Mouse (Mus musculus) gastrocnemius, postnatal 10 days (tissue): ENCODE data around the gene D630036H23Rik. TPM values are rescaled to one million over a fixed set of nuclear protein-coding genes. Genes with fewer than 3 reads are reported as not detected.
"Not testable (repeated sequence)": the region's sequence is repeated elsewhere in the genome, so short reads cannot be mapped to it uniquely, and the experiment has no call there.

Experiments
- DNase-seq: peaks from one replicate; pipeline ENCODE4 v3.0.0; 2021; ENCODE audit warnings: mixed read lengths
- long read RNA-seq, 2 experiments: library from polyadenylated mRNA; stranded (forward); transcript quantifications; one replicate each; pipeline ENCODE4 v2.0.0; 2021
- total RNA-seq, 2 experiments: library from RNA; stranded (reverse); gene quantifications; 2 replicates each; pipeline ENCODE4 v1.2.3; 2021

D630036H23Rik gene
- 1 to 10 TPM; 1.0 to 1.5 TPM for total RNA-seq
- long read RNA-seq, experiment 1, transcript D630036H23Rik-201 (1 exons, 940 nt), result major isoform, 5 of 5 reads
- long read RNA-seq, experiment 1, partial matches to known transcripts, result 0 of 5 reads
- long read RNA-seq, experiment 1, other reads (novel, unspliced or antisense), result 0 of 5 reads
- long read RNA-seq, experiment 2, partial matches to known transcripts, result 0 of 4 reads
- long read RNA-seq, experiment 2, other reads (novel, unspliced or antisense), result 0 of 4 reads

DNA sequence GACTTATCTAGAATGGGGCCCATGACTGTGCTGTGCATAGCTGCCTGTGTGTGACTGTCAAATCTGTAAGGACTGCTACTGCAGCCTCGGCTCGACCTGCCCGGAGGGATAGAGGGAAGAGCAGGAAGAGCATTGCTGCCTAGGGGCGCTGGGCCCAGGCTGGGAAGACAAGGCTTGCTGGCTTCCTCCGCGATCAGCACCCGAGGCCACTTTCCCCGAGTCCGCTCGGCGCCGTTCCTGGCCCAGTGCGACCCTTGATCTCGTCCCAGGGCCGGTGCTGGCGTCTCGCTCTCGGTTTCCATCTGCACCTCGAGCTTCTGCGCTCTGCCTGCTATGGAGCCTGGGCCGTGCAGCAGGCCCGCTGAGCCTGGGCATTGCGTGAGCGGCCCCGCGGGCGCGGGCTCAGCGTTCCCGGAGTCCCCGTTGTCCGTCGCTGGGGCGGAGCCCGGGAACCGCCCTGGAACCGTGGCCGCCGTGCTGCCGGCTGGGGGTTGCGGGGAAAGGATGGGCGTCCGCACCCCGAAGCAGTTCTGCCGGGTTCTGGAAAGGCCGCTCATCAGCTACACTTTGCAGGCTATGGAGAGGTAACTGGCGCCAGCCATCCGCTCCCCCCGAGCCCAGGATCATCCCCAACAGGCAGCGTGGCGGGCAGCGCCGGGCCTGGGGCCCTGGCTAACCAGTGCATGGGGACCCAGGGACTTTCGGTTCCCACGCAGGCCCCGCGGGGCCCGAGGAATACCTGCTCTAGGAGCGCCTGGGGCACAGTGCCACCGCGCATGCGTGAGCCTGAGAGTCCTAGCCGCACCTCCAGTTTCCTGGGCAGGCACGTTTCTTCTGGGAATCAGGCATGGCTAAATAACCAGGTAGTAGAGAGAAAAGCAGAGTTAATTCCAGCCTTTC, at the start of gene D630036H23Rik, which contains the start of gene Ispd:
TSS of gene D630036H23Rik (minus strand) at position 741 of the 900 bp plus-strand sequence.
TSS of gene Ispd (plus strand) at position 10 of the 900 bp plus-strand sequence.
- DNase-seq, result peak; percentile 81

- no peak for DNase-seq
Measured at GRCm38 (mm10) chr12:36426163-36427045, 44.4 kb upstream of the D630036H23Rik start.

- no peak for DNase-seq
Measured at GRCm38 (mm10) chr12:36425258-36425657, 43.3 kb upstream of the D630036H23Rik start.

- no peak for DNase-seq
Measured at GRCm38 (mm10) chr12:36423677-36424076, 41.7 kb upstream of the D630036H23Rik start.

DNA sequence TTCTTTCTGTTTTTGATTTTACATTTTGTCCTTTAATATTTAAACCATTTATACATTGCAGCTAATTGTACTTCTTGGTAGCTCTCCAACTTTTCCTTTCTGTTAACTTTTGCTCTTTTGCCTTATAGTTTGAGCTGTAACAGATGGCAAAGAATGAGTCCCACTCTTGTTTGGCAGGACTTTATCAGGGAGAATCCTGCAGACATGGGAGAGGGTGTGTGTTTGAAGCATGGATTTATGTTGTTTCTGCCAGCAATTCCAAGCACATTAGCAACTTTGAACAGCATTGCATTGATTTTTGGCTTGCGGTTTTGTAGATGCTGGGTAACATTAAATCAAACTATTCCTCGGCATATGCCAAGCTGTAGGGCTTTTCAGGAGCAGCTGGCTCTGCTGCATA, 13.1 kb upstream of the D630036H23Rik start:
- DNase-seq, result no peak

DNA sequence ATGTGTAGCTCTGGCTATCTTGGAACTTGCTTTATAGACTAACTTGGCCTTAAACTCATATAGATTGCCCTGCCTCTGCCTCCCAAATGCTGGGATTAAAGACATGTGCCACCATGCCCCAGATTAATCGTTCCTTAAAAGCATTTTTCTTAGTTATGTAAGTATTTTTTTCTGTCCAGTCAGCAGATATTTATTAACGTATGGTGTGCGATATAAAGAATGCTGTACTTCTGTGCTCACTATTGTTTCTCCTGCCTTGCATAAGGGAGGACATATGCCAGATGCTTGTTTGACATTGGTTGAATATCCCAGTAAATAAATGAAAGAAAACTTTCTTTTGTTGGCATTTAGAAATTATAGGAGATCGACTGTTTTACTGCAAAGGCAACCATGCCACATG, 5.0 kb upstream of the D630036H23Rik start:
- DNase-seq, result no peak

DNA sequence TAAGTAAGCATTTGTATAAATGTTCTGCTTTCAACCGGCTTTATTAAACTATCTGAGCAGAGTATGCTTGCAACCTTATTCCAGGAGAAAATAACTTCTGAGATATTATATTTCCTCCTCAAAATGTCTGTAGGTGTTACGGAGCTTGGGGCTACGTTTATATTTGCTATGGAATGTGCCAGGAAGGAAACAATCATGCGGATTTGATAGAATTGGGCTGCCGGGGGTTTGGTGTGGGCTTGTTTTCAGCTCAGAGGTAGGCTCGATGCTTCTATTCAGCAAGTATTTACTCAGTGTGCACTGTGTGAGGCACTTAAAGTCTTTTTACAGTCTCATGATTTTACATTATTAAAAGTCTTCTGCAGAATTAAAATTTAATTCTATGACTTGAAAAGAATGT, 3.4 kb upstream of the D630036H23Rik start:
- DNase-seq, result no peak

- no peak for DNase-seq
Measured at GRCm38 (mm10) chr12:36380806-36381205, 1.2 kb downstream of the D630036H23Rik start.

- DNase-seq, result no peak
Measured at GRCm38 (mm10) chr12:36380254-36380653, 1.7 kb downstream of the D630036H23Rik start.

- DNase-seq, result not testable (repeated sequence)
Measured at GRCm38 (mm10) chr12:36376391-36376790, 5.6 kb downstream of the D630036H23Rik start.

DNA sequence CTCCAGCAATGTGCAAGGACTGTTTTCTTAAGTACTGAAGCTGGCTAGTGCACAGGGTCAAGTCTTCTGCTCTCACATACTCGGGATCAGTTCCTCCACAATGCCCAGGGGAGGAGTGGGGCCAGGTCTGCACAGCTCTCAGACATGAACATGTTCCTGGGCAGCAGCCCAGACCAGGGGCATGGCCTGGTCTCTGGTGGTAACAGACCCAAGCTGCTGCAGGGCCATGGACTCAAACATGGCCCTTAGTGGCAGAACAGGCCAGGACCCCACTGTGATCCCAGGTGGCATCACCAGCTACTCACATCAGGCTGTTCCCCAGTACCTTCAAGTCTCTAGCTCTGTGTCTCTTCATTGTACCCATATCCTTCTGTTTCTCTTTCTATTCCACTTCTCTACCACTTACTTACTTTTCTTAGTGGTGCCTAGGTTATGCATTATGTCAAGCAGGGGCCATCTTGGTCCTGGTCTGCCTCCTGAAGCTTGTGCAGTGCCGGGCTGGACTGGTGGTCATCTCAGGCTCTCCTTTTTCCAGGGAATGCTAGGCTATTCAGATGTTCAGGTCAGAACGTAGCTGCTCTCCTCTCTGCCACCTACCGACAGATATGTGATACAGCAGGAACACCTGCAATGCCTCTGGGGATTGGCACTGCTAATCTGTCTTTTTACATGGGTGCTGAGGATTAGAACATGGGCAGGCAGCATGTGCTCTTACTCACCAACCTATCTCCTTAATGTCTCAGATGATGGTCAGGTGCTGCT, 8.6 kb downstream of the D630036H23Rik start:
- no peak for DNase-seq

- no peak for DNase-seq
Measured at GRCm38 (mm10) chr12:36364013-36364412, 18.0 kb downstream of the D630036H23Rik start.

DNA sequence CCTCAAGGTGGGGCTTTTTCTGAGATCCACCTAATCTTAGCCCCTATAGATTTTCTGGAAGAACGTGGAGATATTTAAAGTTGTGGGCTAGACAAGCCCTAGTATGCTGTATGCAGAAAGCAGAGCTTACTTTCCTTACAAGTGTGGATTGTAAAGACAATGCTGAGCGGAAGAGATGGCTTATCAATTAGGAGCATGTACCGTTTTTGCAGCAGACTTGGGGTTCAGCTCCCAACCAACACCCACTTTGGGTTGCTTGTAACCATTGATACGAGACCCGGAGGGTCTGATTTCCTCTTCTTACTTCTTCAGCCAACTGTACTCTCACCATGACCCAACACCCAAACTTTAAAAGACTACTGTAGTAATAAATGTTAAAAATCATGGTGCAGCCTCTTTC, 21.3 kb downstream of the D630036H23Rik start:
- DNase-seq, result no peak

GRCm38 (mm10) chr12:36360064-36360463, 21.9 kb downstream of the D630036H23Rik start:
- DNase-seq, result no peak

- no peak for DNase-seq
Measured at GRCm38 (mm10) chr12:36344131-36344530, 37.9 kb downstream of the D630036H23Rik start.

DNA sequence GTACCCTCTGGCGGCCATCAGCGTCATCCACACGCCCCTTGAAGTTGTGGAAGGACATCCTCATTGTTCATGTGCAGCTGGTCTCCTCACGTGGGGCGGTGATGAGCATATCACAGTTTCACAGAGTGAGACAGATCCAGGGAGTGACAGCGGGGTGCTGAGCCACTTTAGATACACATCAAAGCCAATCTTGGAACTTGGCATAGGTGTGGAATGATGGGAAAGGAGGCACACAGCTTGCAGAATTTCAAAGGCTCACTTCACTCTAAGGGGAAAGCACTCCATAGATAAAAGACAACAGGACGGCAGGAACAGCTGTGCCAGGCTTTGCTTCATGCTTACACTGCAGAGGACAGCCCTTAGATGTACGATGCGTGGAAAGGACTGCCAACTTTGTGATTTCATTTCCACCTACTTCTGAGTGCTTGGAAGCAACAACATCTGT, 48.1 kb downstream of the D630036H23Rik start:
- DNase-seq, result no peak

- no peak for DNase-seq
Measured at GRCm38 (mm10) chr12:36332676-36333075, 49.3 kb downstream of the D630036H23Rik start.
